Mouse (Mus musculus) T-helper 17 cell (primary cell): ENCODE results near the gene Psmd4.
"Not testable (repeated sequence)": the region's sequence is repeated elsewhere in the genome, so short reads cannot be mapped to it uniquely, and the experiment has no call there.

Experiments
- in situ Hi-C, 2 experiments: fragments of 300-600 bp; cut with MboI, MseI; formaldehyde crosslinking; loops; 1 replicate in 1 of 2; 2 replicates in 1 of 2; pipeline ENCODE4 v1.15.1; 2025; ENCODE audit warnings: high pct_unique_total_duplicates in 2 of 2

Psmd4 gene

DNA sequence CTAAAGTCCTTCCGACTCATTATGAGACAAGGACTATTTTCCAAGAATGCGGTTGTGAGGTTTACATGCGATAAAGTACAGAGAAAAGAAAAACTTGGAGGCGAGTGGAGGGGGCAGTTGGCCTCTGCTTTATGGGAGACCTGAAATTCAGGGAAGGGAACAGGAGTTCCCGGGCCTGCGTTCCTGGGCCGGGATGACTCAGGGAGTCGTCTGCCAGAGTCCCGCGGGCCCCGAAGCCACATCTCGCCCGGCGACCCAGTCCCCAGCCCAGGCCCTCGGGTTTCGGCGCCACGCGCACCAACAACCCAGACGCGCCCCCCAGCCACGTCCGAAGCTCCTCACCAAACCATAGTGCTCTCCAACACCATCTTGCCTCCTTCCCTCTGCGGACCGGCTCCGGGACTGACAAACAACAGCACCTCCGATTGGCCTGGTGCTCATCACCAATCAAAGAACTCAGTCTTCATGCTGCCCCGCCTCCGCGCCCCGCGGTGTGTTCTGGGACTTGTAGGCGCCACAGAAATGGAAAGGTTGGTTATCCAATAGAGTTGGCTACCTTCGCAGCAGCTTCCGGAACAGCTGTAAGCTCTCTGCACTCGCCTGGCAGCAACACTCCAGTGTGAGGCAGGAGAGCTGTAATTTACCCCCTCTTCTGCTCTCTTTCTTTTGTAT lies at the start of gene Psmd4:
Psmd4 (minus strand) TSS at position 449 of the 672 bp plus-strand sequence.
- in situ Hi-C loops = no loop called here

DNA sequence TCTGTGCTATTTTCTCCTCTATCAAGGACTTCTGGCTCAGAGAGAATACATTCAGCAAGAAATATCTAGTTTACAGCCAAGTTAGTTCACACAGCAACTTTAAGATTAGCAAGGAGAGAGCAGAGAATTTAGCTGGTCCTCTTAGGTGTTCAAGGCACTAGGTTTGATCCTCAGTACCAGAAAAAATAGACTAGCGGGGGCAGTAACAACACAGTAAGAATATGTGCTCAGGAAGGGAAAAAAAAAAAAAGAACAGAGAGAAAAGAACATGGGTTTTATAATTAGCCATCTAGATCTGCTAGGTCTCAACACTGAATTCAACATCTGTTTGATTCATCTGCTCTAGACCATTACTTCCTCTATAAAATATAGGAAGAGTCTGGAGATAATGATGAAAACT lies 45.7 kb upstream of the Psmd4 start:
- in situ Hi-C loops = no loop called here

GRCm38 (mm10) chr3:95071606-95072005 lies 29.2 kb upstream of the Psmd4 start:
- in situ Hi-C loops = no loop called here

DNA sequence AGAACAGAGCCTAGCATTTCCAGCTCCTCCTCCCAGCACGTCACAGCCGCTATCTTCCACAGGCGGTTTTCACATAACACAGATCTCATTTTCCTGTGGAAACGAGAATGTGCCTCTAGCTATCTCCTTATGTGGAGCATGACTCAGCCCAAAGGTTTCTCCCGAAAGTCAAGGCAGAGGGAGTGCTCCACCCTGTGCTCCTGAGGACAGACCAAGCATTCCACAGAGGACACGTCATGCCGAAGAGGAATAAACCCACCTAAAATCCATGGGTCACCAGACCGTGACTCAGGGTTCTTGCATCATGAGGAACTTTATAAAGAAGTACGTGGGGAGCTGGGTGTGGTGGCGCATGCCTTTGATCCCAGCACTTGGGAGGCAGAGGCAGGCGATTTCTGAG lies 24.2 kb upstream of the Psmd4 start:
- in situ Hi-C loops = no loop called here

GRCm38 (mm10) chr3:95066095-95066494 lies 23.7 kb upstream of the Psmd4 start:
- in situ Hi-C loops = no loop called here

DNA sequence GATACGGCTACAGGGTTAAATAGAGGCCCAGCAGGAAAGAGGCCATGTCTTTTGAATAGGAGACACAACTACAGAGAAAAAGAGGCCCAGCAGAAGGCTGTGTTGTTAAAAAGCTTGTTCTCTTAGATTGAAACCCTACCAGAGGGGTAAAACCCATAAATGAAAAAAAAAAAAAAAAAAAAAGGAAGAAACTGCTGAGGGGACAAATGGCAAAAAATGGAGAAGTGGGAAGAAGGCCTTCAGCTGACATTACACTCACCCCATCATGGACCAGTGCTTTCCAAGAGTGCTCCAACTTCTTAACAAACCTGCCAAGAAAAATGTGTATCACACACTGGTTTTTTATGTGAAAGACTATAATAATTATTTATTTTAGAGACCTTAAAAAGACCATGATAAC lies 23.1 kb upstream of the Psmd4 start:
- in situ Hi-C loops = no loop called here

GRCm38 (mm10) chr3:95063741-95064140 lies 21.3 kb upstream of the Psmd4 start:
- in situ Hi-C loops = no loop called here

DNA sequence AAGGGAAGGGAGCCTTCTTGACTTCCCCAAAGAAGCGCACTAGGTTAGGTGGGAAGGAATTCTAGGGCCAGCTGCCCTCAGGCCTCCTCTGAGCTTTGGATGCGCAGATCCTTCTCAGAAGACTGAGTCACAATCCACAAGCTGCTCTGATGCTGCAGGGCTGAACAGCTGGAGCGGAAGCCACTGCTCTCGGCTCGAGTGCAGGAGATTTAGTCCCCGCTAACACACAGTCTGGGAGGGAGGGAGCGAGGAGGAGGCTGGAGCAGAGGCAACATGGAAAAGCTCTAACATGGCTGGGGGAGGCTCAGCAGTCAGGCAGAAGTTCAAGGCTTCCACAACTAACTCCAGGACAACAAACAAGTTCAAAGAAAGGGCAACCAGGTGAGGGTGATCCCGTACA lies 15.7 kb upstream of the Psmd4 start:
- in situ Hi-C loops = no loop called here

GRCm38 (mm10) chr3:95056275-95056674 lies 13.9 kb upstream of the Psmd4 start:
- in situ Hi-C loops = no loop called here

GRCm38 (mm10) chr3:95054481-95055260 lies 12.3 kb upstream of the Psmd4 start:
- in situ Hi-C loops = no loop called here

- in situ Hi-C loops = no loop called here
Observed at GRCm38 (mm10) chr3:95053701-95054100, 11.3 kb upstream of the Psmd4 start.

DNA sequence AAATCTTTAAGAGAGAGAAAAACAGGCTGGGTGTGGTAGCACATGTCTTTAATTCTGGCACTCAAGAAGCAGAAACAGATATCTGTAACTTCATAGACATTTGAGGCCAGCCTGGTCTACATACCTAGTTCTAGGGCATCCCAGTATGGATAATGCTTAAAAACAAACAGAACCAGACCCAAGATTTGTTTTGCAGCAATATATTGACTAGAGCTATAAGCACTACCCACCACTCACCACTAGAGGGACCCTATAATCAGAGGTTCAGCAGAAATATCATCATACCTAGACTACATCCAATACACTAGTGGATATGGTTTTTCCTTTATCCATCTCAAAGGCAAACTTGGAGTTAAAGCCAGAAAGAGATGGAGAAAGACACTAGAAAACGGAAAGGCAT lies 10.5 kb upstream of the Psmd4 start:
- in situ Hi-C loops = no loop called here

DNA sequence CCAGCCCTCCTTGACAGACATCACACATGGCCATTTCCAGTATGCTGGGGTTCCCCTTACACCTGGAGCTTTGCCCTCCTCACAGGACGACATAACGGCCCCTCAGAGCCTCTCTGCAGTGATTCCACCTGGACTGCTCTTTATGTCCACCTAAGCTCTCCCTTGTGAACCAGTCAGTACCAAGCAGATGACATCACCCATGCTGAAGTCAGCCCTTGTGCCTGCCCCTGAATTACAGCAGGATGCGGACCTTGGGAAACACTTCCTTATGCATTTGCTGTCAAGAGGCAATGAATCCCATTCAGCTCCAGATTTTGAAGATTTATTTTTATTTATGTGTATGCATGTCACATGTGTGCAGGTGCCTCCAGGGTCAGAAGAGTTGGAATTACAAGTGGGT lies 5.5 kb upstream of the Psmd4 start:
- in situ Hi-C loops = no loop called here

DNA sequence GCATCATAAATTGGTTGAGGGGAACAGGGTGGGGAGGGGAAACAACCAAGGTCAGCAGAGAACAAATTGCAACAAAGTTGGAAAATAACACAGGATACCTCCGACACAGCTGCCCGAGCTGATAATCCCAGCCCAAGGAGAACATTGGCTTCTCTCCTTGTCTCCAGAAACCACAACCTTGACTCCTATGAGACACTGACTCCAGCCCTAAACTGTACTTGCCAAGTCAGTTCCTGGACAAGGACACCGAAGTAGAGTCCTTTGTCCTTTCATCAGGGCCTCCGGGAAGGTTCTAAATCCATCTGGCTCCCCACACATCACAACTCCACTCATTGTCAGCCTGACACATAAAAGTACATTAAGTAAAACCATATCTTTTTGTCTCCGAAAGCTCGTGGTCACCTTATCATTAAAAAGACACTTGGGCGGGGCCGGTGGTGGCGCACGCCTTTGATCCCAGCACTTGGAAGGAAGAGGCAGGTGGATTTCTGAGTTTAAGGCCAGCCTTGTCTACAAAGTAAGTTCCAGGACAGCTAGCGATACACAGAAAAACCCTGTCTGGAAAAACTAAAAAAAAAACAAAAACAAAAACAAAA lies 4.1 kb upstream of the Psmd4 start:
- in situ Hi-C loops = no loop called here

DNA sequence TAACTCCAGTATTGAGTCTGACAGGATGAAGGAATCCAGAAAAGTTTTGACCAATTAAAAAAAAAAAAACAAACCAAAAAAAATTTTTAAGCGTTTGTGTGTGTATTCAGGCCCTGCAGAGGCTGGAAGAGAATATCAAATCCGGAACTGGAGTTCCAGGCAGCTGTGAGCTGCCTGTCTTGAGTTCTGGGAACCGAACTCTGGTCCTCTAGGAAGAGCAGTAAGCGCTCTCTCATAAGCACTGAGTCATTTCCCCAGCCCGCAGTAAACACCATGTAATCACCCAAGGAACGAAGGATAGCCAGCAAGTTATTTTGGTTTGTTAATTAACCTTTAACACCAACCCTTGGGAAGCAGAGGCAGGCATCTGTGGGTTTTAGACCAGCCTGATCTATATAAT lies 837 bp upstream of the Psmd4 start:
- in situ Hi-C loops = no loop called here

- in situ Hi-C loops = no loop called here
Observed at GRCm38 (mm10) chr3:95042838-95043229, 420 bp upstream of the Psmd4 start.

- in situ Hi-C loops = no loop called here
Observed at GRCm38 (mm10) chr3:95041625-95042024, 789 bp downstream of the Psmd4 start.

- in situ Hi-C loops = no loop called here
Observed at GRCm38 (mm10) chr3:95029953-95030352, 12.5 kb downstream of the Psmd4 start.

DNA sequence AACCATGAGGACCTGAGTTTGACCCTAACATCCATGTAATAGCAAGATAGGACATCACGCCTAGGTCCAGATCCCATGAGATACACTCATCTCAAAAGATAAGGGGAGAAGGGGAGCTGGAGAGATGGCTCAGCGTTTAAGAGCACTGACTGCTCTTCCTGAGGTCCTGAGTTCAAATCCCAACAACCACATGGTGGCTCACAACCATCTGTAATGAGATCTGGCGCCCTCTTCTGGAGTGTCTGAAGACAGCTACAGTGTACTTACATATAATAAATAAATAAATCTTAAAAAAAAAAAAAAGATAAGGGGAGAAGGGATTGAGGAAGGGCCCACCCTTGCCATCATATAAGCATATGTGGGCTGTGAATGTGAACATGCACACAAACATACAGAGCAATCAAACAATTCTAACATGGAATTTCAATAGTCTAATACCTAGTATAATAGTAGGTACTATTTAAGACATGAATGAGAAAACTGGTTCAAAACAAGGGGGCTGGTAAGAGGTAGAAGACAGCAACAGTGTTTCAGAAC lies 13.1 kb downstream of the Psmd4 start:
- in situ Hi-C loops = not testable (repeated sequence)

- in situ Hi-C loops = no loop called here
Observed at GRCm38 (mm10) chr3:95028603-95029002, 13.8 kb downstream of the Psmd4 start.

DNA sequence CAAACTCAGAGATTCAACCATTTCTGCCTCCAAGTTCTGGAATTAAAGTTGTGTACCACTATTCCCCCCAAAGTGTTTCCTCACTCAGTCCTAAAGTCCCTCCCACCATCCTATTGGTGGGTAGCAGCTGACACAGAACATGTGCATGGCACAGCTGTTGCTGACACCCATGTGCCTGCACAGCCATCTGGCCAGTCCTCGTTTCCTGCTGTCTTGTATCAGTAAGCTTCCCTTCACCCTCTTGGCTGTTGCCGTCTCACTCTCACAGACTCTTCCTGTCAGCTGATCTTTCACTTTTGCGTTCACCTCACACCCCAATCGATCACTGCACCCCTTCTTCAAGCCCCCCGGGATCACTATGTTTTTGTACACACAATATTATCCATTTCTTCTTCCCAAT lies 14.7 kb downstream of the Psmd4 start:
- in situ Hi-C loops = no loop called here

DNA sequence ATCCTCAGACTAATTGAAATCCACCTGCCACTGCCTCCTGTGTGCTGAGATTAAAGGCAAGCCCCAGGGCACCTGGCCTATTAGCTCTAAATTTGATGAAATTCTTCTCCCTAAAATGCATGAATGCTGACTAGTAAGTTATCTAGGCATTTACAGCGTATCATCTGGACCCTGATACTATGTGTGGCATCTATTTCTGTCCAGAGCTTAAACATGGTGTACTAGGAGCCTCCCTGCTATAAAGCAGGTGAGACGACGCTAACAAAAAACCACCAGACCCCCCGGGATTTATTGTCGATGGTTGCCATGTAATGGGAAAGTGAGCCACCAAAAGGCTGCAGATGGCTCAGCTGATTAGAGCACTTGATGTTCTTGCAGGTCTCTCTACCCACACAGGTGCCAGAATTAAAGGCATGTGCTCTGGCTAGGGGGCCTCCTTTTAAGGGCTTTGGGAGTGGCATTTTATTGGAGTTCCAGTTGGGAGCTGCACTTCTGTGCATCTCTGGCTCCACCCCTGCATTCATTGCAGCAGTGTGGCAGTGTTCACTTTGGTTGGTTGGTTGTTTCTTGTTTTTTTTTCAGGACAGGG lies 15.3 kb downstream of the Psmd4 start:
- in situ Hi-C loops = no loop called here
